Mouse (Mus musculus) urinary bladder, postnatal 36 days (tissue): ENCODE measurements at regions not wholly inside any gene's neighbourhood (a gene's known extent, or its start where the extent isn't known, plus 50 kb on each side); places are given as distances from the start of the nearest gene placed in this dataset.

Experiments
- DNase-seq, 2 experiments: peaks; one replicate each; pipeline ENCODE4 v3.0.0; 2022; ENCODE audit warnings: low spot score in 2 of 2, mixed read lengths in 1 of 2

DNA sequence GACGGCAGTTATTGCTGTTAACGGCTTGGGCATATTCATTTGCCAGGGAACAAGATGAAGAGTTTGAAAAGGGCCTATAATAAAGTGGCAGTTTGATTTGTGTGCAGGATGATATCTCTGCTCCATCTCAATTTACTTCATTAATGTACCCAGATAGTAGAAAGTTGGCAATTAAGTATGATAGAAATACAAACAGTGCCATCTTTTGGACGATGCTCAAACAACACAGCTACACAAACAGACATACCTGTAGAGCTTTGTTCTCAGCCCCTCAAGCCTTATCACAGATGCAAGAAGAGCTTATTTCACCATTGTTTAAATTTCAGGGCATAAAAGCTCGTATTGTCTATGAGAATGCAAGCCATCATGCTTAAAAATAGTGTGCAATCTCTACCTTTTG lies 82.2 kb downstream of the Tnfsf11 start:
- no peak for DNase-seq

DNA sequence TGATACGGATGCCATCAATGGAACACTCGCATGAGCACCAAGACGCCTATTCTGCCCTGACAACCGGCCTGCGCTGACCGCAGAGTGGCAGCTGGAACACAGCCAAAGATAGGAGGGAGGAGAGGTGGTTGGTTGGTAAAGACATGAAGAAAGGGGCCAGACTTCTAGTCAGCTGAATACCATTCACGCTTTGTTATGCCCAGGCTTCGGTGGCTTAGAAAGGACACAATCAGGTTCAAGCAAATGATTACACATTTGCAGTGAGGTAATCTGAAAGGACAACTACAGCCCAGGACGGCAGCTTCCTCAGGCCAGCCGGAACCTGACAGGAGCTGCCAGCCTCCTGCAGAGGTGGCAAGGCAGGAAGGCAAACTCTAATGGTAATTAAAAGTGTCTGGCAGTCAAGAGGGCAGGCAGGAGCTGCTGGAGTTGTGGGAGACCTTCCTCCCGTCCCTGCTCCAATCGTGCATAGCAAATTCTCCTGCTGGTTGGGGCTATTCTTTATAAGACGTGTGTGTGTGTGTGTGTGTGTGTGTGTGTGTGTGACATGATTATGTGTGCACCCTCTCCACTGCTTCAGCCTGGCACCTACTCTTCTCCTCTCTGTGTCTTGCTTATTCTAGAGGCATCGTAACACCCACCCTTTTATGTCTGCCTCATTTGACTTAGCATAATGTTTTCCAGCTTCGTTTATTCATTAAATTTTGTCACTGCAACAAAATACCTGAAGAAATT lies 91.4 kb downstream of the Tnfsf11 start:
- peak in 1 of 2 experiments; percentile 2 for DNase-seq

DNA sequence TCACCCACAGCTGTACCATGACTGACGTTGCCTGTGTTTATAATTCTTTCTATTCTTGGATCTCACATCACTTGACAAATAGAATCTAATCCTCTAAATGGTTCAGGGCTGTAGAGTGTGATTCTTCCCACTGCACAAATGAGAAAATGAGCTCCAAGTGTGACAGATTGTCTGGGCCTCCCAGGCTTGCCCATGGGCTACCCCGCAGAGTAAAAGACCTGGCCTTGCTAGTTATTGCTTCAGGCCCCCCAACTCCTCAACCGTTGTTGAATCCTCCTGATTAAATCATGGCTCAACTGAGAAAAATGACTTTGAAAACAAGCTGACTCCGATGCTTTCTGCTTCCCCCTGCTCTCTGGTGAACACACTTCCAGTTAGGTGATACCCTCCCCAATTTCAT lies 92.4 kb downstream of the Tnfsf11 start:
- no peak for DNase-seq

DNA sequence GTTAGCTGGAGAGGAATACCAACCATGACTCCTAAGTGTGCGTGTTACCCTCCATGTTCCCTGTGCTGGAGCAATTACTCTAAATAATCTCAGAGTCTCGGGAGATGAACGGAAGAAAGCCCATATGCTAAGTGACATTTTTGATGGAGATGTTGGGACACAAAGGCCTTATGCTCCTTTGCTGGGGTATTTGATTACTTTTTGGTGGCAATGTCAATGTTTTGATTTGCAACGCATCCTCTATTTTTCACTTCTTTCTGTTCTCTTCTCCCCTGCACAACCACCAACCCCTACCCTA lies 103.3 kb downstream of the Tnfsf11 start:
- no peak for DNase-seq

DNA sequence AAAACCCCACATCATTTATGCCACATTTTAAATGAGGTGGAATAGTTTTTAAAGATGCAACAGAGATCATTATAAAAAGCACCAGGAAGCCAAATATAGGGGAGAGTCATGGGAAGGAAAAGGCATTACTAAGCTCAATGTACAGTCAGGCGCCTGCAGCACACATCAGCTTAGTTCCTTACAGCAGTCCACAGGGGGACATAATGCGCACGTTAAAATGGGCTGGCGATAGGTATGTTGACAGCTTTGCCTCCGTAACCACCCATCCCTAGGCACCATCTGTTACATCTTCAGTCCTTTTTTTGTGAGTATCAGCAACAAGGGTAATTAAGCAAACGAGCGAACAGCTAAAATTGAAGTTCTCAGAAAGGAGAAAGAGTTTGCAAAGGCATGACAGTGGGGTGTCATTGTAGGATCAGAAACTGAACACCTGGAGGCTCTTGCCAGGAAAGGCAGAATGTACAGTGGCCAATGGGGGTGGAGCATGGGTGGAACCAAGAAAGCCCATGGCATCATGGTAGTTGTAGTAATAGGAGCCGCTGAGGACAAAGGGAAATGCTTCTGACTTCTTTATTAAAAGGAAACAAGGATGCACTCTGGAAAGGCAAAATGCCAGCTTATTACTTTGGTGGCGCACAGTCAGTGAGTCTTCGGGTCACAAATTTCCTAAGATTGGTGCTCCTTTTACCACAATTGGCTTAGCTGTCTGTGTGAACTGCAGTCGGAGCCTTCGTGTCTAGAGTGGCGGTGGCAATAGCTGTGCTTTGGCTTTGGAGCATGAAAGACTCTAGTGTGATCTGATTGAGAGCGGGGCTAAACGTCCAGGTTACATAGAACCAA lies 103.9 kb downstream of the Tnfsf11 start:
- no peak for DNase-seq

DNA sequence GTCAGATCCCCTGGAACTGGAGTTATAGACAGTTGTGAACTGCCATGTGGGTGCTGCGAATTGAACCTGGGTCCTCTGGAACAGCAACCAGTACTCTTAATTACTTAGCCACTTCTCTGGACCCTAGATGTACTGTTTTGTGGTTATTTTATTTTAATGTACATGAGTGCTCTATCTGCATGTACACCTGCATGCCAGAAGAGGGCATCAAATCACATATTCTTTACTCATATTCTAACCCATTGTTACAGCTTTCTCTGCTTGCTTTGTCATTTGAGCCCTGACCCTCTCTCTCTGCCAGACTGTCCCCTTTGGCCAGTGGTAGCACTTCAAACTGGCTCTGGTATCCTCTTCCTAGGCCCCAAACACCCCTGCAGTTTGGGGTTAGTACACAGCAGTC lies 105.1 kb downstream of the Tnfsf11 start:
- no peak for DNase-seq

DNA sequence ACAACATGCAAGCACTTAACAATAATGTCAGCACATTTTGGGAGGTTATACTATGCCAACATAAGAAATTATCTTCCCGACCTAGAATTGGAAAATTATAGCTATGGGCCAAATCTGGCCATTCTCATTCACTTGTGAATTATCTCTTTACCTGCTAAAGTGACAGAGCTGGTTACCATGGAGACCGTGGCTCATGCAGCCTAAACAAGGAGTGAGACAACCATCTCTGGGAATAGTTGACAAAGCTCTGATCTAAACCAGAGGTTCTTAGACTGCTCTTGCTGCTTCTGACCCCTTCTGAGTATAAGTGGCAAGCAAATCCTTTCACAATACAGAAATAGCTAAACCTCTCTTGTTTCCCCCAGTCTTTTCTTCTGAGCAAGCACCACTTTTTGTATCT lies 108.7 kb upstream of the Fam216b start:
- no peak for DNase-seq

DNA sequence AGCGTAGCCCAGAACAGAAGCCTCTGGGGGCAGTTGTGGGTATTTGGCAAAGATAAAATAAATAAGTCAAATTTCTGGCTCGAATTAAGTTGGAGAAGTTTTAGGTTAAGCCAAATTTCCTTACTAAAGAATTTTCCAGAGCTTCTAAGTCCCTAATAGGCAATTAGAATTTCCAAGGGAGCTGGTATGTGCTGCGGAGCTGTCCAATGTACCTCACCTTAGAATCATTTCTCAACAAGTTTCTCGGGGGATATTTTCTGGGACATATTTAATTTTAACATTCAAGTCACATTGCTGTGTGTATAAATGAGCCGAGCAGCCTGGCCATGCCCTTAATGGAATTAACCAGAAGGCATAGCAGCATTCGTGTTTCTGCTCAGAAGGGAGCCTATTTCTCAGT lies 90.8 kb upstream of the Fam216b start:
- no peak for DNase-seq

DNA sequence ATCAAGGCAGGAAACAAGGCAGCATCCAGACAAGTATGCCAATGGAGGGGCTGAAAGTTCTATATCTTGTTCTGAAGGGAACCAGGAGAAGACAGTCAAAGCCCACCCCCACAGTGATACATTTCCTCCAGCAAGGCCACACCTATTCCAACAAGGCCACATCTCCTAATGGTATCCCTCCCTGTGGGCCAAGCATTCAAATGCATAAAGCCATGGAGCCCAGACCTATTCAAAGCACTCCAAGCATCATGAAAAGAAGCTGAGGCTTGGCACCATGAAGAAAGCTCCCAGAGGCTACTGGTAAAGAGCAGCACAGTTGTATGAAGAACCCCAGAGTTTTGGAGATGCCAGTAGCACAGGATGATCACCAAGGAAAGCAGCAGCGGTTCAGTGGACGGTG lies 84.6 kb upstream of the Fam216b start:
- no peak for DNase-seq

DNA sequence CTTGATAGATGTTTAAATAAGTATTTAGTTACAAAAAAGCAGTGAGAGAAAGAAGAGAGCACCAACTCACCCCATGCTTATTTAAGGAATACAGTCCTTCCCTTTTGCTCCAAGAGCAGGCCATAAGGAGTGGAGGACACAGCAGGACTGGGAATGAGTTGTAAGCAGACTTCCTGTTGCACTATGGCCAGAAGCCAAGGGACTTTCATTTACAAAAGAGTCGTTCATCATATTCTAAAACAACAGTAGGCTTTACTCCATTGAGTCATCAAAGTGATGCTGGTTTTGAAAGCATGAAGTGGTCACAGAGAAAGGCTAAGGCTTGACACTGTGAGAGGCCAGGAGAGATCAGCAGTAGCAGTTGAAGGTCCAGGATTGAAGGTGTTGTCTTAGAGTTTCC lies 84.1 kb upstream of the Fam216b start:
- DNase-seq = no peak

DNA sequence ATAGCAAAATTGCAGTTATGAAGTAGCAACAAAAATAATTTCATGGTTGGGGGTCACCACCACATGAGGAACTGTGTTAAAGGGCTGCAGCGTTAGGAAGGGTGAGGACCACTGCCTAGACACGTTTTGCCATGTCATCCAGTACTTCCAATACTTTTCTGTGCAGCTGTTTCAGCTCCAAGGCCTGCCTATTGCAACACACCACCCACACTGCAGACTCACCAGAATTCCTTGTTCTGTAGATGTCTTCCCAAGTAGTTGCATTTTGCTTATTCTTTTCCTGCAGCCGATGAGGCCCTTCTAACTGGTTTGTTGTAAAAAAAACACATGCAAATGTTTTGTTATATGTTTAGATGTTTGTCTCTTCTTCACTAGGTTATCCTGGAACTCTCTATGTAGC lies 72.0 kb upstream of the Fam216b start:
- no peak for DNase-seq

DNA sequence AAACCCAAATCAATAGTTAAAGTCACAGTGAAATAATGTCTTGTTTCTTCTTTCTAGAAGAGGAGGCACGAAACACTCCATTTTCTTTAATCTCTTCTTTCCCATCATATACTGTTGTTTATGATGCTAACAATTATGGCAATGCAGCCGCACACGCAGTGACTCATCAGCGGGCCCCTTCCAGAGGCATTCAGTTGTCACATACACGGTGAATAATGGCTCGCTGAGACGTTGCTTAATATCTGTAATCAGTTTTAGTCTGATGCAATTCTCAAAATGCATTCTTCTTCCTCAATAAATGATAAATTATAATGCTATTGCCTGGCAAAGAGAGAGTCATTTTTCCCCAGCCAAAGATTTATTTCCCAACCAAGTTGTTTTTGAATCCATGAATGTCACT lies 70.8 kb upstream of the Fam216b start:
- no peak for DNase-seq

DNA sequence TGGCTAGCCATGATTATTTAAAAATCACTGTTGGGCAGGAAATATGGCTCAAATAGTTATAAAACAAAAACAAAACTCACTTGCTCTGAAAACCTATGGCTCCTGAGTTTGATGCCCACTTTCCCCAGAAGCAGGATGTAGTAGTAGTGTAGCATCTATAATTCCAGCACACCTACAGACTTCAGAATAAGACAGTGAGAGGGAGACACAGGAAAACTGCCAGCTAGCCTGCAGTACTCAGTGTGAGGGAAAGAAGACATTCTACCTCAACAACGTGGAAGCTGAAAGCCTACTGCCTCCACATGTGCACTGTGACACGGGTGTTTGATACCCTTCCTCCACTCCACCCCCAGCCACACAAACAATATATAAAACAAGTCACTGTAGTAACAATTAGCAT lies 68.9 kb upstream of the Fam216b start:
- no peak for DNase-seq

DNA sequence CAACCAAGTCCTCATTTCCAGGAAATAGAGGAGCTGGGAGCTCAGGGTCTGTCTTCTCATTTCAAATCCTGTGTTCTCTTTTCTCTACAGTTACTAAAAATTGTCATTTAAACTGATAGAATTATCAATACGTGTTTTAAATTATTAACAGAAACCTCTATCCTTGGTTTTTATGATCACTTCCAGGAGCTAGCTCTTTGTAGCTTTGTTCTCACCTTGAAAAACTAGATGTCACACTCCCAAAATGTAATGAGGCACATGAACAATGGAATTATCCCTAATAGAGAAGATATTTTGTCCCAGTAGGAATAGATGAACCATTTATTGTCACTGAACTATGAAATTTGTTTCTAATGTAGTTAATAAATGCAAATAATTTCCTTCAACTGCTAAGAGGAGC lies 60.0 kb upstream of the Fam216b start:
- no peak for DNase-seq

DNA sequence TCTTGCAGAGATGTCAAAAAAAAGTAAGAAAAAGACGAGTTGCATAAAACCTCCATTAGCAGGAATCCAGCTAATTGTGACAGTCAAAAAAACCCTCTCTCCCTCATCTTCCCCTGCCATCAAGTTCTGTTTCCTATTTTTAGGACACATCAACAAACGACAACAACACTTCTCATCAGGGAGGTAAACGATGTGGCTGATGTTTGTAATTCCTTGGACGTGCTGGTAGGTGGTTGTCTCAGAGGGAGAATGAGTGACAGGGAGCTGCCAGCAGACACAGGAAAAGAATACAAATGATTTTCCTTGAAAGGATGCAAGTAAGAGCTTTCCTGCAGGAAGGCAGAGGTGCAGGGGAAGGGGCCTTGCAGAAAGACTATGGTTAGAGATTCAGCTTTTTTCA lies 54.9 kb upstream of the Fam216b start:
- no peak for DNase-seq
